Mouse (Mus musculus): ENCODE results near the gene Lurap1l.
"Not testable (repeated sequence)": the region's sequence is repeated elsewhere in the genome, so short reads cannot be mapped to it uniquely, and the experiment has no call there.

Lurap1l gene

DNA sequence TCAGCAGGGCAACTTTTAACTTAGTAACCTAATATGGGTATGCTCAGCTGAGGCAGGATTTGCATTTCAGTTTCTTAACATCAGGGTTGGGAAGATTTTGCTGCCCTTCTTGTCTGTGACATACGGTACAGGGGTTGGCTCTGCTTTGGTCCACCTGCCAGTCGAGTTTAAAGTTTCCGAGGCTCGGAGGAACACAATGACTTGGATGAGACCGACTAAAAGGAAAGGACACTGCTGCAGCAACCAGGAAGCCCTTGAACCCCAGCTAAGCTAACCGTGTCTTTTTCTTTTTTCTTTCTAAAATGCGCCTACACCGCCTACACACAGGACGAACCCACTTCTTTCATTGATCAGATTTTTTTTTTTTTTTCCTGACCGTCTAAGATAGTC, at the start of gene Lurap1l:
Gene Lurap1l (plus strand): TSS at position 166 of the 390 bp plus-strand sequence.
- DNase-seq (ENCODE audit: low read depth, low spot score), result no peak

DNA sequence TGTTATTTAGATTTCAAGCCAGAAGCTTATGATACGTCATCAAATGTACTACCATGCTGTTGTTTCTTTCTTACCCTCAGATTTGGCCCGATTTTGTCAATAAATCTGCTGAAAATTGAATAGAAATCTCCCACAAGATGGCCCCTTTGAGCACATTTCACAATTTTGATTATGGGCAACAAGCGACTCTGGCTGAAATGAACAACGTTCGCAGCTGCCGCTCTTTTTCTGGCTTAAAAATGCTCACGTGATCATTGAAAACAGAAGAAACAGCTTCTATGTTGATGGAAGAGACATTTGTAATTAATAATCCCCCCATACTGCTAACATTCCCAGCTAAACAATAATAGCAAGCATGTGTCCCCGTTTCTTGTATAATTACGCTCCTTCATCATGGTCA, 47.5 kb upstream of the Lurap1l start:
- DNase-seq (ENCODE audit: low read depth, low spot score), result no peak

DNA sequence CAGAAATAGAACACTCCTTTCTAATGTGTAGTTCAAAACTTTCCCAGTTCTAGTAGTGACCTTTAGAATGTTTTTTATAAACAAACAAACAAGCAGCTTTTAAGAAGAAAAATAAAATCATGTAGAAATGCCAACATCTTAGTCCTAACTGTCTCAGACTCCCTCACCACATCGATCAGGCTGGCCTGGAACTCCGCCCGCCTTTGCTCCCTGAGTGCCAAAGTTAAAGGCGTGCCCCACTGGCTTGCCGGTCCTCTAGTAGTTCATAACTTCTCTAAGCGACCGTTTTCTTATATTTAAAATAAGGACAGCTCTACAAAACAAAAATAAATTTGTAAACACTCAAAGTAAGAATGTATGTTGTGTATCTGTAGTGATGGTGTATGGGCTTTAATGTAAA, 46.5 kb upstream of the Lurap1l start:
- DNase-seq (ENCODE audit: low read depth, low spot score), result no peak

DNA sequence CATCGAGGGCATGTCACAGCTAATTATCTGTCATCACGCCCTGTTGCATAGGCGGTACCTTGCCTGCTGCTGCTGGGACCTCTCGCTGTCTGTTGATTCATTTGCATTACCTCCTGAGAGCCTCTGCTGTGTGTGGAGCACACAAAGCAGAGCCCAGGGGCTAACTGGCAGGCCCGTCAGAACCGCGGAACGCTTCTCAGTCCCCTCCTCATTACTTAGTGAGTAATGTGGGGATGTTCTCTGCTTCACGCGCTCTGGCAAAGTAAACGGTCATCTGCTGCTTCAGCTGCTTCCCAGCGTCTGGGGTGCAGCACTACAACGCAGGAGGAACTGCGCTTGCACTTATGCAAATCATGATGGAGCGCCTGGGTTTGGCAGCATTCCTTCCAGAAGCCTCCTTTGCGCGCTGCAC, 45.9 kb upstream of the Lurap1l start:
- no peak for DNase-seq (ENCODE audit: low read depth, low spot score)

DNA sequence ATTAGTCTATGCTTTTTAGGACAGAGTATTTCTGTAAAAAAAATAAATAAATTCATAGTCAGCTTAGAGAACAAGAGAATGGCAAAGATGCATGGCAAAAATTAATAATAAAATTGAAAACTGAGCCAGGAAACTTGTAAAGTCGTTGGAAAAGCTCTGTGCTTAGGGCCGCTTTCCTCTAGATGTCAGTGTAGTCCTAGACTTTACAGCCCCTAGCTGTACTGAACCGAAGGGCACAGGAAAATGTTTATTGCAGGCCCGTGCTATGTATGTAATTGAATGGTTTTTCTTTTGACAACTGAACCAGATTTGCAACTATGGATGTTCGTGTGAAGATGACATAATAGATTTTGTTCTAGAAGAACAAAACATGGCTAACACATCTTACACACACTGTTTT, 44.4 kb upstream of the Lurap1l start:
- no peak for DNase-seq (ENCODE audit: low read depth, low spot score)

DNA sequence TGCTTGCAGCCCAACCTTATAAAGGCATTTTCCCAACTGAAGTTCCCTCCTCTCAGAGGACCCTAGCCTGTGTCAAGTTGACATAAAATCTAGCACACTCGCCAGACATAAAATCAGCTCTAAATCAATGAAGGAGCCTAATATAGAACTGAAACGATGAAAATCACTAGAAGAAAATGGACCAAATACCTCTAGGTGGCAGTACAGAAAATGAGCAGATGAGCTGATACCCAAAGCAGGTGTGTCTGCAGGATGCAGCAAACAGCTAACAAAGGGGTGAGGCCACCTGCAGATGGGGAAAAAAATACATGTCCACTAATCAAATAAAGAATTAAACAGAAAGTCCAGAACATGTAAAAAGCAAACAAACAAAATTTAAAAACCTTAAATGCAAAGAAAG, 40.8 kb upstream of the Lurap1l start:
- no peak for DNase-seq (ENCODE audit: low read depth, low spot score)

DNA sequence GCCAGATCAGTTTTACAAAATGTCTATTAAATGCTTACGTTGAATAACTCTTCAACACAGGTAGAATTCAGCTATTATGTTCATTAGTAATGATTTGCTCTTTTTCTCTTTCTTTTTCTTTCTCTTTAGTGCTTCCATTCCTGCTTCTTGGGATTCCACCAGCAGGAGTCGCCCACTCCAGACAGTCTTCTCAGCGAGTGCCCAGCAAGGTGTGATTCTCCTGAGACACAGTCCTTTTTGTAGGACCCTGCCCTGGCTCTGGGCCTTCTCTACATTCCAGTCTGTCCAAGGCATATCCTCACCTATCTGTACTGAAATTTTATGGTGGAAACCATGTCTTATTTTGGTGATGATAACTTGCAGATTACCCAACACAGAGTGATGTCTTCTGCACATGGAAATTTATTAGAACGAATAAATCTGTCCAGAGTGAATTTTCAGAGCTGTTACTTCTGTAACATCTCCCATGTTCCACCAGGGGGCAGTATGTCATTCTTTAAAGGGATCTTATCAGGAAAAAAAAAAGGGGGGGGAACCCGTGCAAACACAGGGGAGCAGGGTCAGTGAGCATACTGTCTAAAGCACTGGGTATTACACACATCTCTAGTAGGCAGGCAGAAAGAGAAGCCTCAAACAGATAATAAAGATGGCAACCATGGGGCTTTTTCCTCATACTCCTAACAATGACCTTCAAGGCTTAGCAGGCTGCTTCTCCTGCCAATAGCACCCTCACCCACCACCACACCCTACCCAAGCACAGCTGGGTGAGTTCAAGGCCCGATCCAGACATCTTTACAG, 37.4 kb upstream of the Lurap1l start:
- no peak for DNase-seq (ENCODE audit: low read depth, low spot score)

DNA sequence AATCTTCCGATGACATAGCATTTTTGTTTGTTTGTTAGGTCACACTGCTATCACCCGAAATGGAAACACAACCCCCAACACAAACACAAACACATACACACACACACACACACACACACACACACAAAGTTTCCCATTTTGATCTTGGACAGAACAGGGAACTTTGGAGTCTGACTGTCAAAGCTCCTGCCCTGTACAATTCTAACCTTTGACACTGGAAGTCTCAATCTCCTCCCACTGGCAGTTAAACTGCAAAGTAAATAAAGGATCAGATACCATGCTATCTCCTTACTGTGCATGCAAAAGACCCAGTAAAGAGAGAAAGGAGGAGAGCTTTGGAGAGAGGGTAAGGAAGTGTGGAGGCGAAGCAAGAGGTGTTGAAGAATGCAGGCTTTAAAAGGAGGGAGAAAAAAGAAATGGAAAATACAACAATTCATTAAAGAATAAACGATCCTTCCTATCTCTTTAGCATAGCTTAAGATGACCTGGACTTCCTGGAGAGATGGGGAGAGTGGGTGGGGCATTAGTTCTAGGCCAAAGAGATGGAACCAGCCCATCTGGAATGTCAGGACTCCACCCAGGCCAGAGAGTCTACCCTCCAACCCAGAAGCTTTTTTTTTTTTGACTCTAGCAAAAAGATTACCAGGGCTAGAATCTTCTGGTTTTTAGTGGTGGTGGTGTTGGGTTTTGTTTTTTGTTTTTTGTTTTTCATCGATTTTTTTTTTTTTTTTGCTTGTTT, 36.2 kb upstream of the Lurap1l start:
- DNase-seq (ENCODE audit: low read depth, low spot score), result no peak

DNA sequence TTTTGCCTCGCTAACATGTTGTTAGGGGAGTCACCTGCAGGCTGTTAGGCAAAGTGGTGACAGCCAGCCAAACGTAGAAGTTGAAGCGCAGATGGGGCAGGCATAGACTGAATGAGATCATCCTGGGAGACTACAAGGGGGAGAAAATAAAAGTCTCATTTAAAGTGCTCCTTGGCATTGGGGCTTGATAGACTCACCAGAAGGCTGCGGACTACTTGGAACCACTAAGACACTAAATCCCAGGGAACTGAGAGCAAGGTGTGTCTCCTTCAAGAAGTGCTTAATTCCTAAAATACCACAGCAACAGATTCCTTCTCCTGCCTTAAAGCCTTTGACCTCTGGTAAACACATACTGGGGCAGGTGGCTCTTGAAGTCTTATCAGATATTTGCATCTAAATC, 35.4 kb upstream of the Lurap1l start:
- no peak for DNase-seq (ENCODE audit: low read depth, low spot score)

DNA sequence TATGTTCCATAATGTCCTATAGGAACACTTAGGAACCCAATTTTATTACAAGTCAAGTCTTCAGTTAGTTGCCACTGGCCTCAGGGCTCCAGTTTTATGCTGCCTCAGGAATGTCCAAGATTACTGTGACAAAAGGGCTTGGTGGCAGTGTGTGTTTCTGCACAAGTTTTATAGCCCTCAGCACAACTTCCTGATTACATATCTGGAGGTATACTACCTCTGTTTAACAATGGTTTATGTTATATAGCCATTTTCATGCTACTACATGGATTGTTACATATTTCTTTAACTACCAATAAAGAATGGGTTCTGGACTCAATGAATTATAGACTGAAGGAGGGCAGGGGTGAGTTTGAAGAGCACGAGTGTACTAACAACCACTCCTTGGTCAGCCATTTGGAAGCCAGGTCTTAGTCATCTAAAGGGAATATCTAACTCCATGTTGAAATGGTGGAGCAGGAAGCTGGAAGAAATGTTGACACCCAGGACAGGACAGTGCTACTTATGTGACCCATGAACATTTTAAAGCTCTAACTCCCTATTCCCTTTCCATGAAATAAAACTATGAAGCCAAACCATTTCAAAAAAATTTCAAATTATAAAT, 28.3 kb upstream of the Lurap1l start:
- DNase-seq (ENCODE audit: low read depth, low spot score), result no peak

DNA sequence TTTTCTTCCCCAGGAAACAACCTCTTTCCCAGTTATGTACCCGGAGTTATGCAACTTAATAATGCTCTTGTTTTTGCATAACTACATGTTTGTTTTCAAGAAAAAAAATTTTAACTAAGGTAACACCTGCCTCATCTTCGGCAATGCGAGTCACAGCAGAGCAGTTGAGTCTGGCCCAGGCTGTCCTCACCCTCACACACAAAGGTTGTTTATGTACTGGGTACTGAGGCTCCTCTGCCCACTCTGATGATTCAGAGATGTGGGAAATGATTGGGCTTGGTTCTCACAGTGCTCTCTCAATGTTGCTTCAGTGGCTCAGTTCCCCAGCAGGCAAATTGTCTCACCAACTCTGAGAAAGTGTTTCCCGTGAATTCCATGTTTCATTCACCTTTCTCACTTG, 23.8 kb upstream of the Lurap1l start:
- DNase-seq (ENCODE audit: low read depth, low spot score), result no peak

DNA sequence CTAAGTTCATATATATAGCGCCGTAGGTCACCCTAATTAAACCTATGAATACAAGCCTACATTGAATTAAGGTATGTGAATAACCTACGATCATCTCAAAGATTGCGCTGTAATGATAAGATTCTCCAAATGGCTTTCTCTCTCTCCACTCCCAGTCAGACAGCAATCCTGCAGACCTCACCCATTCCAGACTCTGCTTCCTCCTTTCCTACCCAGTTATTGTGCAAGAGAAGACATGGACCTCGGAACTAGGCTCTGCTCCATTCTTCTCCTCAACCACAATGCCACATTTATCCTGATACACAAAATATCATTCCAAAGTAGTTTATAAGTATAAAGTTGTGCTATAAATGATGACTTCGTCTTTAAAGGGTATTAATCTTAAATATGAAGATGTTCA, 19.4 kb upstream of the Lurap1l start:
- no peak for DNase-seq (ENCODE audit: low read depth, low spot score)

DNA sequence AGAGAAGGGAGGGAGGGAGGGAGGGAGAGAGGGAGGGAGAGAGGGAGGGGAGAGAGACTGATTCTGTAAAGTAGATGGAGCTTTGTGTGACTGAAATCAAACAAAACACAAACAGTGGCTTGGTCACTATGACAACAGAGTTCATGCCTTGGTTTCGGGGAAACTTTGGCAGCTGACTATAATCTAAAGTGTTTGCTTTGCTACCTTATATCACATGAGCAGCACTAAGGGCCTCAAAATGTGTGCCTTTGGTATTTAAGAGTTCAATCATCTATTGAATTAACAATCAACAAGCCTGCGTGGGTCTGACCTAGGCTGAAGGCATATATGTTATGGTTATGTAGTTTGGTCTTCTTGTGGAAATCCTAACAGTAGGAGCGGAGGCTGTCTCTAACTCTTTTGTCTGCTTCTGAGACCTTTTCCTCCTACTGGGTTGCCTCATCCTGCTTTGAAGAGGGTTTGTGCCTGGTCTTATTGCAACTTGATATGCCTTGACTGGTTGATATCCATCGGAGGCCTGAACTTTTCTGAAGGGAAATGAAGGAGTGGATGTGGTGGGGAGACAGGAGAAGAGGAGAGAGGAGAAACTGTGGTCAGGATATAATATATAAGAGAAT, 15.1 kb upstream of the Lurap1l start:
- no peak for DNase-seq (ENCODE audit: low read depth, low spot score)

DNA sequence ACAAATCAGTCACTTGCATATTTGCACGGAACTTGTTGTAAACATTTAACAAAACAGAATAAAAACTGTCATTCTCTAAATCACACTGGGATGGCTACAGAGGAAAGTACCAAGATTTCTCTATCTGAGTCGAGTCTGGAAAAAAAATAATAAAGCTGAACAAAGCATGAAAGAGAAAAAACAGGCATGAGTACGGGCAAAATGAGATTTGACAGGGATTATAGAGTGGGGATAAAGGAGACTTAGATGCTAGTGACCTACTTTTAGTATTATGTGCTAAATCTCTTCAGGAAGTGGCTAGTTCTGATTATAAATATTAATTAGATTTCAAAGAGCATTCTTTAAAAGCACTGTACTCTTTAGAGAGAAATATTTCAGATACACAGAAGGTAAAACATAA, 3.7 kb upstream of the Lurap1l start:
- DNase-seq (ENCODE audit: low read depth, low spot score), result no peak

DNA sequence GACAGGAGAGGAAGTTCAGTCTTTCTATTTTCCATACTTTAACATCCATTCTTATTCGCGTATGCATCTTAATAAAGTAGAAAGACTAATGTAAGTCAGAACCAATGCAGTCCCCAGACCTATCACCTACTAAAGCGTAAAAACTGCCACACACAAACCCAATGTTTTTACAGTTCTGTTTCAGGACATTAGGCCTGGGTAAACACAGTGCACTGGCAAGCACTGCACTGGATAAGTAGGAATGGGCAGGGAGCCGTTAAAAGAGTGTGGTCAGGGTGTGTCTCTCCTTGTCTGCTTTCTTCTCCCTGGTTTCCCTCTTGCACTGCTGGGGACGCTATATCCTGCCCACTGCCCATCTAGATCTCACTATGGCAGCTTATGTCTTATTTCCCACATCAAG, 2.5 kb upstream of the Lurap1l start:
- DNase-seq (ENCODE audit: low read depth, low spot score), result no peak

DNA sequence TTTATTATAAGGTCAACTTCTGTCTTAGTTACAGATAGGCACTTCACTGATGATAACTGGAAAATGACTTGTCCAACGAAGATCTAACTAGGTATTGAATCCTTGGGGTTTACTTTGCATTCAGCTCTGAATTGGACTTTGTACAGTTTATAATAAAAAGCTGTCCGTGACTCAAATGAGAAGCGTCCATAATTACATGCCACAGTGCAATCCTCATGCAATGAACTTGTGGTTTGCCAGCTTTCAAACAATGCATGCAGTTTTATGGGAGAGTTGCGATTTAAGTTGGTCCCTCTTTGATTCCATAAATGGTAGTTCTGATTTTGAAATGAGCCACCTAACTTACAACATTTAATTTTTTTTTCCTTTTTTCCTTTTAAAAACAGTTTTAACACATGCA, 1.5 kb upstream of the Lurap1l start:
- DNase-seq (ENCODE audit: low read depth, low spot score), result no peak

DNA sequence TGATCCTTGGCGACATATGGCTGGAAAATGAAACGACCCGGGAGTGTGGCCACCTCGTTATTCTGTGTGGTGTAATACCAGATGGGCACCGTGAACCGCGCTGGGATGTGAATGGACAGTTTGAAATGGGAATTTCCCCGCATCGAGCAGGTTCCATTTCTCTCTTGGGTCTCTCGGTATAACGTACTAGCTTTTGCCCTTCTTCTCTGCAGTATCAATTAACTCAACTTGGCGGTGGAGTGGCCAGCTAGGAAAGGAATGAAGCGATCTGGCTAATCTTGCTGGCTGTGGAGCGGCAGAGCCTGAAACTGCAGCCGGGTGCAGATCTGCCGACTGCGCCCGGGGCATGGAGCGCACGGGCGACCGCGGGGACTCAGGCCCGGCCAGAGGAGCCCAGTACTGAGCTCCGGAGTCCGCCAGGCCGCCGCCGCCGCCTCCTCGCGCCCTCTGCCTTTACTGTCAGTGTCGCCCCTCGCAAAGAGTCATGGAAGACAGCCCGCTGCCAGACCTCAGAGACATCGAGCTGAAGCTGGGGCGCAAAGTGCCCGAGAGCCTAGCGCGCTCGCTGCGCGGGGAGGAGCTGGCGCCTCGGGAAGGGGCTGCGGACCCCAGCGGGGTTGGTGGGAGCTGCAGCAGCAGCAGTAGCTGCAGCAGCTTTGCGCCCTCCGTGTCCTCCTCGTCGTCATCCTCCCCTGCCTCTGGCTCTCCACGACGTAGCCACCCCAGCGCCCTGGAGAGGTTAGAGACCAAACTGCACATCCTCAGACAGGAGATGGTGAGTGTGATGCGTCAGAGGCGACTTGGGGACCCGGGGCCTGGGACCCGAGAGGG, 640 bp downstream of the Lurap1l start:
- no peak for DNase-seq (ENCODE audit: low read depth, low spot score)

DNA sequence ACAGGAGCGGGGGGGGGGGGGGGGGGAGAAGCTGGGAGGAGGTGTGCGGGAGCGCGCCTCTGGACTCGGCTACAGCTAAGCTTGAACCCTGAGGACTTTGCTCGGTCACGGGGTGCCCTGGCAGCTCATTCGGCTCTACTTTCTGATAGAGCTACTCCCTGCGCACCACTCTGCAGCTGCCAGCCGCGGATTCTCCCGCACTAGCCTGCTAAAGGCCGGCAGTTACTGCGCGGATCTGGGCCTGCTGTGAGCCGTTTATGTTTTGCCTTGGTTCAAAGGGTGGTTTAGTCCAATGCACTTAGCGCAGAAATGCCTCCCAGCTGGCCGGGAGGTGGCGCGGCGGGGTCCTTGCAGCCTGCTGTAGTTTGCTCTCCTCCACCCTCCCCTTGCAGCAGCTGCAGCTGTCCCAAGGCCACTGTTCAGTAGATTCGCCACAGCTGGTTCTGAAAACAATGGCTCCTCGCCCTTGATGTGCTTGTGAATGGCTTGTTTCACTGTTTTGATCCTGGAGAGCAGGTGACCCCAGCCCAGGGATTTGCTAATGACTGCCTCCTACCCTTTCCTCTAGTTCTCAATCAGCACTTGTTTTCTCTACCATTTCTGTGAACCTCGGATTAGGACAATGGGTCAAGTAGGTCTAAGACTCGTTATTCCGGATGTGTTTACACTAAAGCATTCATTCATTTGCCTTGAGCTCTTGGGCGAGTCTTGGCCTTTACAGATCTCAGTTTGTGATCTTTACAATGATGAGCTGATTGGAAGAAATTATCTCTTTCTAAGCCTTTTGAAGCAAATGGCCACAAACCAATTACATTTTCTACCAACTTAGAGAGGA, 1.5 kb downstream of the Lurap1l start:
- DNase-seq (ENCODE audit: low read depth, low spot score), result no peak

DNA sequence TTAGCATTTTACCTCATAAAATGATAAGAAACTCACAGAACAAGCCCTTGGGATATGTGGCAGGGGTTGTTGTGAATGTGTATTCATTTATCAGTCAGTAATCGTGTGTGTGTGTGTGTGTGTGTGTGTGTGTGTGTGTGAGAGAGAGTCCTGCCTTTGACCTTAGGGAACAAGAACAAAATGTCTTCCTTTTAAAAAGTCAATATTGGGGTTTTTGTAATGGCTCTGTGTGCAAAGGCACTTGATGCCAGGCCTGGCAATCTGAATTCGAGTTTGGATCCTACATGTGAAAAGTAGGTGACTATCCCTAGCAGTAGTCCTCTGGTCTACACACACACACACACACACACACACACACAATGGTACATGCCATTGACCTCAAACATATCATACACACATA, 4.8 kb downstream of the Lurap1l start:
- no peak for DNase-seq (ENCODE audit: low read depth, low spot score)

DNA sequence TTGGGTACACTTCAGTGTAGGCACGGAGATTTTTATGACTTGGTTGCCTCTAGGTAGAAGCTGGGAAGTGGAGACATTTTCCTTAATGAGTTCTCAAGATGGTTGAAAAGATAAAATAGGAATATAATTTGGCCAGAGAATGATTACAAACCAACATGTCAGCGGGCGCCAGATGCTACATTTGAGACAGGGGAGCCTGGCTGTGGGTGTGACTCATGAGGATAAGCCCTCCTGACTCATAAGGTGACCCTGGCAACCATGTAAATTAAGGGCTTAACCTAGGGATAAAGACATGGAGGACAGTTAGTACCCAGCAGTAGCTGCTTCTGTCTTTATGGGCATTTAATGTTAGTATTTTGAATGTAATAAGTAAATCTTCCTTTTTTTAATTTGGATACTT, 6.2 kb downstream of the Lurap1l start:
- no peak for DNase-seq (ENCODE audit: low read depth, low spot score)

DNA sequence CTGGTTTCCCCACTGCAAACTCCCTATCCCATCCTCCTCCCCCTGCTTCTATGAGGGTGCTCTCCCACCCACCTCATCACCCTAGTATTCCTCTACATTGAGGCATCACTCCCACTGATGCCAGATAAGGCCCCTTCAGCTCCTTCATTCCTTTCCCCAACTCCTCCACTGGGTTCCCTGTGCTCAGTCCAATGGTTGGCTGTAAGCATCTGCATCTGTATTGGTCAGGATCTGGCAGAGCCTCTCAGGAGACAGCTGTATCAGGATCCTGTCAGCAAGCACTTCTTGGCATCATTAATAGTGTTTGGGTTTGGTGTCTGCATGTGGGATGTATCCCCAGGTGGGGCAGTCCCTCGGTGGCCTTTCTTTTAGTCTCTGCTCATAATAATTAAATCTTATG, 6.7 kb downstream of the Lurap1l start:
- not testable (repeated sequence) for DNase-seq (ENCODE audit: low read depth, low spot score)
